Mouse (Mus musculus): Measurements from ENCODE around the gene Nlgn3. TPM values are rescaled to one million over a fixed set of nuclear protein-coding genes. Genes with fewer than 3 reads are reported as not detected.

Nlgn3 gene
- 0.03 and 0.06 TPM in 2 replicates for polyA plus RNA-seq (2012; rRNA removed)
- 0.05 and 0.08 TPM in 2 replicates for polyA plus RNA-seq (2014; fragmentation: Nextera tagmentation; extraction: Ambion mirVana)

DNA sequence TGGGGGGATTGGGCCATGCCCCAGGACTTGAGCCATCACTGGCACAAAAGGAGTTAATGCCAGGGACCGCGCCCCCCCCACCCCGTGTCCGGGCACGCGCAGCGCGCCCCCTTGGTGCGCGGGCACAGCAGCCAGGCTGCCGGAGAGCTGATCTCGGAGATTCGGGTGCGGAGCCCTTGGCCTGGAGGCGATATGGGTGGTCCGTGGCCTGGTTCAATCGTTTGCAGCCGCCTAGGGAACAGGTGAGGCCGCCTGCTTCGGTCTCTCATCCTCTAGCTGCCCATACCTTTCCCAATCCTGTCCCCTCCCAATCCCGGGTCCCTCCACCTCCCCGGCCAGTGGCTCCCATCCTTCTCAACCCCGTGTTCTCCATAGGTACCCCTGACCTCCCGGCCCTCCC is at the start of gene Nlgn3:
Gene Nlgn3, plus strand, starts transcription at position 114 of the 400 bp plus-strand sequence.
- WGBS (ENCODE audit: insufficient replicate concordance): 17% methylated on average over 18 of the region's 24 CpGs
- H3K4me1 ChIP-seq (replicated peaks; ENCODE audit: control insufficient read depth in 2 of 2, insufficient read depth in 2 of 2, low read length in 1 of 2): no peaks in the 10 kb centered on the region
- peak within 1 kb of the TSS; percentile 4; the same call in 1 of the 2 replicates for H3K4me2 ChIP-seq (ENCODE audit: low read depth)
- H3K9ac ChIP-seq (replicated peaks): no peak within 1 kb of the TSS
- H3K4me3 ChIP-seq (ENCODE audit: insufficient read depth in 1 of 2, low read depth in 2 of 2, low read length in 2 of 2): no peak within 1 kb of the TSS
- no peaks in the 10 kb centered on the region; the same call in 1 of the 2 replicates for H3K27me3 ChIP-seq (ENCODE audit: control insufficient read depth, insufficient read depth, low read length)
- peaks cover 24% of the 10 kb centered on the region for H3K36me3 ChIP-seq (replicated peaks; ENCODE audit: control insufficient read depth, insufficient read depth, low read depth)
- TF ChIP-seq CTCF (IDR thresholded peaks at IDR 0.05; ENCODE audit: low read depth): no peak
- TF ChIP-seq EP300 (IDR thresholded peaks at IDR 0.05; ENCODE audit: low read depth): no peak
- ATAC-seq (ENCODE audit: insufficient read depth) (peak; percentile 12; the same call in 1 of the 2 replicates), DNase-seq (ENCODE audit: low read depth in 3 of 3, low spot score in 3 of 3) (no peak)
- no peaks in the 10 kb centered on the region for H3K9me3 ChIP-seq (ENCODE audit: control insufficient read depth, low read length)
- no peak within 1 kb of the TSS for H3K27ac ChIP-seq

- Histone ChIP-seq H3K36me3 (replicated peaks; ENCODE audit: control insufficient read depth, insufficient read depth, low read depth) (no peaks in the 10 kb centered on the region), H3K4me1 (replicated peaks; ENCODE audit: control insufficient read depth in 2 of 2, insufficient read depth in 2 of 2, low read length in 1 of 2) (0 out of 4 replicates have a peak, but pooled peaks cover 0 to 7% of the 10 kb centered on the region in 2 experiments), H3K27ac (peak within 1 kb of the TSS; percentile 59), H3K9ac (replicated peaks) (peak within 1 kb of the TSS; percentile 80), H3K9me3 (ENCODE audit: control insufficient read depth, low read length) (no peaks in the 10 kb centered on the region), H3K4me2 (ENCODE audit: low read depth) (peak within 1 kb of the TSS; percentile 62), H3K27me3 (ENCODE audit: control insufficient read depth, insufficient read depth, low read length) (no peaks in the 10 kb centered on the region), H3K4me3 (ENCODE audit: insufficient read depth in 1 of 2, low read depth in 2 of 2, low read length in 2 of 2) (peak within 1 kb of the TSS; percentile 67 to 80)
- DNase-seq (ENCODE audit: low read depth in 3 of 3, low spot score in 3 of 3) (peak; percentile 79 to 84 (median 81)), ATAC-seq (ENCODE audit: insufficient read depth) (peak; percentile 92)
- WGBS (ENCODE audit: insufficient replicate concordance): 16% methylated on average over 47 of the region's 47 CpGs
- TF ChIP-seq EP300 (IDR thresholded peaks at IDR 0.05; ENCODE audit: low read depth) (no peak), CTCF (IDR thresholded peaks at IDR 0.05; ENCODE audit: low read depth) (no peak)
These were observed 44.8 kb upstream of the Nlgn3 start, which contains the start of gene Foxo4 for GRCm38 (mm10) chrX:101253952-101254729. Gene Foxo4, plus strand, starts transcription at chrX:101254528.

GRCm38 (mm10) chrX:101254740-101255139 is 44.2 kb upstream of the Nlgn3 start:
- H3K36me3 ChIP-seq (replicated peaks; ENCODE audit: control insufficient read depth, insufficient read depth, low read depth): no peaks in the 10 kb centered on the region
- no peaks in the 10 kb centered on the region for H3K27me3 ChIP-seq (ENCODE audit: control insufficient read depth, insufficient read depth, low read length)
- WGBS (ENCODE audit: insufficient replicate concordance): 10% methylated on average over 26 of the region's 26 CpGs
- peak overlapping the region; percentile 62 for H3K4me2 ChIP-seq (ENCODE audit: low read depth)
- 0 out of 4 replicates have a peak, but pooled peaks cover 0 to 7% of the 10 kb centered on the region in 2 experiments for H3K4me1 ChIP-seq (replicated peaks; ENCODE audit: control insufficient read depth in 2 of 2, insufficient read depth in 2 of 2, low read length in 1 of 2)
- peak overlapping the region; percentile 80 for H3K9ac ChIP-seq (replicated peaks)
- H3K9me3 ChIP-seq (ENCODE audit: control insufficient read depth, low read length): no peaks in the 10 kb centered on the region
- peak overlapping the region; percentile 59 for H3K27ac ChIP-seq
- DNase-seq (ENCODE audit: low read depth in 3 of 3, low spot score in 3 of 3): no peak
- peak overlapping the region; percentile 67 to 80 for H3K4me3 ChIP-seq (ENCODE audit: insufficient read depth in 1 of 2, low read depth in 2 of 2, low read length in 2 of 2)
- peak; percentile 42 for ATAC-seq (ENCODE audit: insufficient read depth)
- TF ChIP-seq CTCF (IDR thresholded peaks at IDR 0.05; ENCODE audit: low read depth): no peak
- TF ChIP-seq EP300 (IDR thresholded peaks at IDR 0.05; ENCODE audit: low read depth): no peak

DNA sequence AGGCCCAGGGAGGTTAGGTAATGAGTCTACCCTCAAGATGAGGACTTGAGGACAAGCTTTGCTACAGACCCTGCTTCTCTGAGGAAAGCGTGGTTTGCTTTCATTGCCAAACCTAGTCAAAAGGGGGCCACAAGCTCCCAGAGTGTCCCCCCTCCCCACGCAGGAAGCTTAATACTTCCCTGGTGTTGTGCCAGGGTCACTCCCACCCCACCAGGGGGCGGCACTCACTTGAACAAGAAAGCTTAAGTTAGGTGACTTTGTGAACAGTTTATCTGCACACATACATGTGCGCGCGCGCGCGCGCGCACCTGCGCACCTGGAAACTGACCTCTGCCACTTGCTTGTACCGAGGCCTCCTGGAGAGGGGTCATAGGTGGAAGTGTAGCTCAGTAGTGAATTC is 42.4 kb upstream of the Nlgn3 start:
- Histone ChIP-seq H3K27ac (no peak overlapping the region), H3K9ac (replicated peaks) (no peak overlapping the region), H3K9me3 (ENCODE audit: control insufficient read depth, low read length) (no peaks in the 10 kb centered on the region), H3K4me2 (ENCODE audit: low read depth) (no peak overlapping the region), H3K27me3 (ENCODE audit: control insufficient read depth, insufficient read depth, low read length) (no peaks in the 10 kb centered on the region), H3K4me3 (ENCODE audit: insufficient read depth in 1 of 2, low read depth in 2 of 2, low read length in 2 of 2) (no peak overlapping the region), H3K4me1 (replicated peaks; ENCODE audit: control insufficient read depth in 2 of 2, insufficient read depth in 2 of 2, low read length in 1 of 2) (peaks cover 0 to 9% of the 10 kb centered on the region in 2 experiments; a peak in 1 of 4 replicates), H3K36me3 (replicated peaks; ENCODE audit: control insufficient read depth, insufficient read depth, low read depth) (no peaks in the 10 kb centered on the region)
- DNase-seq (ENCODE audit: low read depth in 3 of 3, low spot score in 3 of 3) (no peak), ATAC-seq (ENCODE audit: insufficient read depth) (no peak)
- 83% methylated on average over 13 of the region's 13 CpGs for WGBS (ENCODE audit: insufficient replicate concordance)
- TF ChIP-seq CTCF (IDR thresholded peaks at IDR 0.05; ENCODE audit: low read depth) (peak; percentile 49), EP300 (IDR thresholded peaks at IDR 0.05; ENCODE audit: low read depth) (no peak)

All from liver, embryonic 14.5 days (tissue).